Mouse (Mus musculus) gastrocnemius, postnatal 36 days (tissue): ENCODE data around the gene Gabrr2. TPM values are rescaled to one million over a fixed set of nuclear protein-coding genes. Genes with fewer than 3 reads are reported as not detected.

Experiments used
- DNase-seq, 2 experiments: peaks; one replicate each; pipeline ENCODE4 v3.0.0; 2022
- intact Hi-C: fragments of 180-260 bp; cut with DNase I; formaldehyde crosslinking; loops from one replicate; pipeline ENCODE4 v1.15.1; 2025
- long read RNA-seq, 2 experiments: library from polyadenylated mRNA; stranded (forward); transcript quantifications; one replicate each; pipeline ENCODE4 v2.0.0; 2021
- total RNA-seq, 2 experiments: library from RNA; stranded (reverse); gene quantifications; 2 replicates each; pipeline ENCODE4 v1.2.3; 2021

Gabrr2 gene
- total RNA-seq: 1 to 10 TPM; 6.7 to 6.9 TPM
- long read RNA-seq, experiment 1, transcript Gabrr2-202 (9 exons, 1,933 nt): major isoform, 7 of 11 reads
- long read RNA-seq, experiment 1, partial matches to known transcripts: 3 of 11 reads
- long read RNA-seq, experiment 1, other reads (novel, unspliced or antisense): 1 of 11 reads
- long read RNA-seq, experiment 2, transcript Gabrr2-202 (9 exons, 1,933 nt): major isoform, 7 of 14 reads
- long read RNA-seq, experiment 2, partial matches to known transcripts: 2 of 14 reads
- long read RNA-seq, experiment 2, other reads (novel, unspliced or antisense): 5 of 14 reads

GRCm38 (mm10) chr4:33062981-33063380 lies at the start of gene Gabrr2:
Gene Gabrr2, plus strand, starts transcription at chr4:33062999.
- intact Hi-C loops: no loop called here
- DNase-seq: peak; percentile 22 to 40

DNA sequence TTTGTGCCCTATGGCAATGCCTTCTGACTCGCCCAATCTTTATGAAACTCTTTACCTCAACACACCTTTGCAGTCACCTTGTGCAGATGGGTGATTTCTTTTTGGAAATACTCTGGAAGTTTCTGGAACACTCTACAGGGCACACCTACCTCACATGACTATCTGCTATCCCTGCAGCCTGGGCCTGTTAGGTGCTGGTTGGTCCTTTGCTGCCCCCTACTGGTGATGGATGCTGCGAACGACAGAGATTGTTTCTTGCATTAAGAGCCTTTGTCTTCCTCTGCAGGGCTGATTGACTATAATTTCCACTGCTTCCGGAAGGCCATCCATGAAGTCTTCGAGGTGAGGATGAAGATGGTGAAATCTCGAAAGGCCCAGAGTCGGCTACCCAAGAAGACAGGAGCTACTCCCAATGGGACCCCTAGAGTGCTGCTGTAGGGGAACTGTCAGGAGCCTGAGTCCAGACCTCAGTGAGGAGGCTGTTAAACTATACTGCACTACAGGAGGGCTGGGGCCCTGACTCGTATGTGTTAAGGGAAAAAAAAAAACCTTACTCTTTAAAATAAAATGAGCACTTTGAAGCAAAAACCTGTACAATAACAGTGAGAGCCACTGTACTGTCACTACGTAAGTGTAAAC lies 44.3 kb upstream of the Gabrr2 start:
- intact Hi-C loops: loop anchor here (5.0 to 10.0 kb wide), 3 partner anchors 36 to 274 kb away; partner anchors contain the start of gene Rragd

DNA sequence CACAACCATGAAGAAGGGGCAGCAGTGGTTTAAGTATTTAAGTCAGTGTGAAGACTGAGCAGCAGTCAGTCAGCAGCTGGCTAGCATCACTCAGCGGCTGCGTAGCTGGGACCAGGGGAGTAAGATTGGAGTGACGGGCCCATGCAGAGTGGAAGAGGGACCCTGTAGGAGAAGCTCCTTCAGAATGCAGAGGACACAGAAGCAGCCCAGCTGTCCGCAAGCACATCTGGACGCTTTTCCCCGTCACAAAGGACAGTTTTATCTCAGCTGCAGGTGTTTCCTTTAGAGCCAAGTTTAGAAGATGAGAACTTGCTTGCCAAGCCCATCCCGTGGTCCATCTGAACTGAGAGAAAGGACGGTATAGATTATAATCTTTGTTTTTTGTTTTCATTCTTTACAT lies 38.4 kb upstream of the Gabrr2 start:
- intact Hi-C loops: loop anchor here (5.0 kb wide), 1 partner anchor 72 kb away; the partner anchor contains the start of gene Ankrd6
- DNase-seq: no peak

More for the DNA sequence above, 44.3 kb upstream of the Gabrr2 start:
- peak; percentile 73 for DNase-seq

DNA sequence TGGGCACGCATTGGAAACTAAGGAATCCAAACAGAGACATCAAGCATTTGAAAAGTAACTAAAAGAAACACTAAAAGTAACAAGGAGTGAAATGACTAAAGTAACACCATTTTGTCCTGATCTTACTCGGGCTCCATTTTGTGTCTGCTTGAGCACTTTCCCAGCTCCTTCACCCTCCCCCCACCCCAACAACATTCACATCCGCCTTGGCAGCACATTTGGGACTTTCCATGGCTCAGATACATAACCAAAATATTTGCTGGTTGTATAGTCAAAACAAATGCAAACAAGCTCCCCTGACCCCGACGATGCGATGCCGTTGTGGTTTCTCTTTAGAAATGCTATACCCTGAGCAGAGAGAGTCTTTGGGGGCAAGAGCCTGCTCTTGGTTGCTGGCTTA lies 33.7 kb upstream of the Gabrr2 start:
- DNase-seq: no peak
- intact Hi-C loops: no loop called here

DNA sequence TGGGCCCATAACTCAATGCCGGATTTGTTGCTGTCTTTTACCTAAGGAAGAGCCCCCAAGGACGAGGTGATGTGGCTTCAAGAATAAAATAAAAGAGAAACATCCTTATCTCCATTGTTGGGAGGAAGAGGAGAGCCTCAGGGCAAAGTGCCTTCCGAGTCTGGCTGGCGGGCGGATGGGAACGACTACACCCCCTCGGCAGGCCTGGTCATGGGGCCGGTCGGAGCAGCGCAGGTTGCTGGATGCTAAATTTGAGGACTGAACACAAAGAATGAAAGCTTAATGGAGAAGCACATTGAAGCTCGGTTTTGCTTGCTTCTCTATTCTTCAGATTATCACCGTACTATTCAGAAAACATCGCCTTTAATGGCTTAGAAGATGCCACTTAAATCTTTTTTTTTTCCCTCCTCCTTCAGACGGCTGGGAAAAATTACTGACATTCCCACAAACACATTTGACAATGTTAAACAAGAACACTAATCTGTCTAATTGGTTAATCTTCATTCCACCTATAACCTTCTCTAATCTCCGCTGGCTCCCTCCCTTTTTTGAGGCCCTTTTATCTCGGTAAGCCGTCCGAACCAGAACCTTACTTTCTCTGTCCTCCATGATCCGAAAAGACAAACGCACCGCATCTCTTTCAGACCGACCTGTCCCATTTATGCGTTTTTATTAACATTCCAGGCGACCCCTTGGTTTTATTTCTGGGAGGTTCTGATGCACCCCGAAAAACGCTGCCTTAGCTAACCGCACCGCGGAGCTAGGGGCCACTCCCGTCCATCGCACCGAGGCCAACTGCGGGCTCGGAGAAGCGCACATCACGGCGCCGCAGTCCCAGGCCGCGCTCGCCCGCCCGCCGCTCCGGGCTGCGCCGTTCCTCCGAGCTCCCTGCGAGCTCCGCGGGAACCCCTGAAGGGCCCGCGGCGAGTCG lies 32.3 kb upstream of the Gabrr2 start:
- DNase-seq: peak in 1 of 2 experiments; percentile 7
- intact Hi-C loops: no loop called here

DNA sequence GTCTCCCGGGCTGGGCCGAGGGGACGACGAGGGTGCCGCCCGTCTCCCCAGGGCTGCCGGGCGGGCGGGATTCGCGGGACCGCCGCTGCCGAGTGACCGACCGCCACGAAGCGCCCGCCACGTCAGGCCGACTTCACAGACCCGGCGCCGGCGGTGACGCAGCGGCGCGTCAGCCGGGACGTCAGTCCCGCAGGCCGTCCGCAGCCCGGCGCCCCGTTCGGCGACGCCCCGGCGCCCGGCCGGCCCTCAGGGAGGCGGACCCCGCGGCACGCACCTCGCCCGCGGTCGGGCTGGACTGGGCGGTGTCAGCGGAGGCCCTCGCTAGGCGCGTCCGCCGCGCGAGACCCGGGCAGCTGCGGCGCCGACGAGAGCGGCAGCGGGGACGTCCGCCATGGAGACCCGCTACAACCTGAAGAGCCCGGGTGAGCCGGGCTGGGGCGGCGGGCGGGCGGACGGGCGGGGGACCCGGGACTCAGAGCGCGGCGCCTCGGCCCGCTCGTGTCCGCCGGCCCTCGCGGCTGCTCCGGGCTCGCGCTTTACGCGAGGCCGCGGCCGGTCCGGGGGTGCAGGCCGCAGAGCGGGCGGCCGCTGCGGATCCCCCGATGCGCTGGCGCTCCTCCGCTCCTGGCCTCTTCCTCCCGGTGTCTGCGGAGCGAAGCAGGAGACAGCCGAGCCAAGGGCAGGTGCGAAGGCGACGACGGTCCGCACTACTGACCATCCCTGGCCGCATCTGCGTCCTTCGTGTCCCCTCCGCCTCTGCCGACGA lies 31.4 kb upstream of the Gabrr2 start, which contains the start of gene Ube2j1:
TSS of gene Ube2j1 (plus strand) at position 222 of the 766 bp plus-strand sequence.
- intact Hi-C loops: no loop called here
- peak; percentile 84 to 87 for DNase-seq

DNA sequence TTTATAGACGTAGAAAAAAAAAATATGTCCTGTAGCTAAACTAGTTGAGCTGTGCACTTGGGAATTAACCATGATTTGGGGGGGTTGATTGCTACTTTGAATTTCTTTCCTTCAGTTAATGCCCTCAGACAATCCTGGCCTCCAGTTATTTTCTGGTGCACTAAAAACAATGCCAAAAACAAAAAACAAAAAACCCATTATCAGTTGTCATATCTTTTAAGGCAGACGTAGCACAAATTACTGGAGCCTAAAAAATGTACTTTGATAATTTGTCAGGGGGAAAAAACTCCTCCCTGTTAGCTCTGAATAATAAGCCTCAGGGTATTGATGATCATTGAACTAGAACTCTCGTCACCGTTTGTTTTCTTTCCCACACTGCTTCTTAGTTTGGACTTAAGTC lies 30.8 kb upstream of the Gabrr2 start:
- no peak for DNase-seq
- intact Hi-C loops: no loop called here

GRCm38 (mm10) chr4:33033515-33033914 lies 29.3 kb upstream of the Gabrr2 start:
- DNase-seq: no peak
- intact Hi-C loops: no loop called here

DNA sequence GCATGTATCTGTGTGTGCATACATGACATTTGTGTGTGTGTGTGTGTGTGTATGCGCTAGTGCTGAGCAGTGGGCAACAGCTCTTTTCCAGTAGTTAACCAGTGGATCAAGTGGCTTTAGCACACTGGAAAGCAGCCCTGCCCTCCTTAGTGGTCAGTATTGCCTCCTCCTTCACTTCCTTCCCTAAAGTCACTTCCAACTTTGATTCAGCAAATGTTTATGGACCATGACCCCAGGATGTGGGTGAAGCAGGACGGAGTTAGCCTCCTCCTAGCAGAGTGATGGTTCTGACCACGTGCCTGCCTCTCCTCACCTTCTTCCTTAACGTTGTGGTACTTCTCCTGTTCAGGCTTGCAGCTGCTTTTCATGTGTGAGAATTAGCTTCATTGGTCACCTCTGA lies 23.0 kb upstream of the Gabrr2 start:
- intact Hi-C loops: no loop called here
- no peak for DNase-seq

DNA sequence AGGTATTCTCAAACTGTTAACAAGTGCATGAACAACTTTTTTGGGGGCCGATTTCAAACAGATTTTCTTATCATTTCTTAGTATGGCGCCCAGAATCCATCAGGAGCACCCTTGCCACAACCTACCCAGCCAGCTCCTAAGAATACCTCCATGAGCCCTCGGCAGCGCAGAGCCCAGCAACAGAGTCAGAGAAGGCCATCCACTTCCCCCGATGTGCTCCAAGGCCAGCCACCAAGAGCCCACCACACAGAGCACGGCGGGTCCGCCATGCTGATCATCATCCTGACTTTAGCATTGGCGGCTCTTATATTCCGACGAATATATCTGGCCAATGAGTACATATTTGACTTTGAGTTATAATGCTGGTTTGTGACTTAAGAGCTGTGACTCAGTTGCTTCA lies 13.2 kb upstream of the Gabrr2 start:
- intact Hi-C loops: no loop called here
- no peak for DNase-seq

GRCm38 (mm10) chr4:33052055-33052454 lies 10.7 kb upstream of the Gabrr2 start:
- DNase-seq: no peak
- intact Hi-C loops: no loop called here

- intact Hi-C loops: no loop called here
- DNase-seq: no peak
These were observed 10.1 kb upstream of the Gabrr2 start for GRCm38 (mm10) chr4:33052650-33053049.

DNA sequence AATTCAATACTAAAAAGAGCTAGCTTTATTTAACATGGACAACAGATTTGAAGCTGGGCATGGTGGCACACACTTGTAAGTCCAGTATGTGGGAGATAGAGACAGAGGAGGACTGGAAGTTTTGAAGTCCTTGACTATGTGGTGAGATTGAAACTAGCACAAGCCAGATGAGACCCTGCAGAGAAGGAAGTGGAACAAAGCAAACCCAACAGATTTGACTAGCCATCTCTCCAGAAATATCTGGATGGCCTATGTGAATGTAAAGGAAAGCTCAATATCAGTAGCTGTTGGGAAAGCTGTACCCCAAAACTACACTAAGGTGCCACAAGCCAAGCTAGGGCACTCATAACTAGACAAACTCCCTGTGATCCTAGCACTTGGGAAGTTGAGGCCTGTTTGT lies 8.4 kb upstream of the Gabrr2 start:
- intact Hi-C loops: no loop called here

DNA sequence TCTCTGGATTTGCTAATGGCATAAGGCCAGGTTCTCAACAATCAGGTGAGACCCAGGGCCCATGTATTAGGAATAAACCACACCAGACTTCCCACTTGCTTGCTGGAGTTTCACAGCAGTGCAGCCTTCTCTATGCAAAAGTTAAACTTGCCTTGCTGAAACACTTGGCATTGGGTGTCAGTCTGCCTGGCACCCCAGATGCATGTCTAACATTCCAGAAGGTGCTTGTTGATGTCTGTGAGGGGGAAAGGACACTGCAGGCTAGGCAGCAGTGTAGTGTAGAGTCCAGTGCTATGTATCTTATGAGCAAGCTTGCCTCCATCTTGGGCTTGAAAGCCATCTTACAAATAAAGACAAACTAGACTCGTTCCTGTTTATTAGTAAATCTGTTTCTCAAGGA lies 6.5 kb upstream of the Gabrr2 start:
- intact Hi-C loops: no loop called here
- no peak for DNase-seq

More for the DNA sequence above, 8.4 kb upstream of the Gabrr2 start:
- DNase-seq: no peak

DNA sequence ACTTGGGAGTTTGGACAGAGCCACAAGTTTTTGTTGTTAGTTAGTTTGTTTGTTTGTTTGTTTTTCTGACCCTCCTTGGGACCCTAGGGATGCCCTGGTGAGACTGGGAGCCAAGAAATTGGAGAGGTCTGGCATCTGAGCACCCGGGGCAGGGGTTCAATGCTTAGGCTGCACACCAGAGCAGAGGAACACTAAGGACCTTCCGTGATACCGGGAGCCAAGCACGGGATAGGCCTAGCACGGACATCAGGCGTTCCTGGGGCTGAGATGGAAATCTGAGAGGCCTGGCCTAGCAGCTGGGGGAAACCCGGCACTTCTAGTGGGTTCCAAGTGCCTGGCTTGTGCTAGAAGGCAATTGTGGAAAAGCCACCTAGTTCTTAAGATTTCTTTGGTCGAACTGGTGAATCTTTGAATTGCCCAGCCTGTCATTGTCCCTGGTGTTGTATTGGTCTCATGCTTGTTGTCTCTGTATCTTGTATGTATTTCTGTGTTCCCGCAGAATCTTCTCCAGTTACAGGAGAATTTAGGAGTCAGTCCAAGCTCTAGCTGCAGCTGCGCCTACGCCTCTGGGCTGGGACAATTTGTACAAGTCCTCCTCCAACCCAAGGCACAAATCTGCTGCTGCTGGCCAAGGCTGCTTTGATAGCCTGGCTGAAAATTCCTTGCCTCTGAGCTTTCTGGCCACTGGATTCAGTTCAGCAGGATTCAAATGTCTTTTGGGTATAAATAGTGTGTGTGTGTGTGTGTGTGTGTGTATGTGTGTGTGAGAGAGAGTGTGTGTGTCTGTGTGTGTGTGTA lies 4.7 kb upstream of the Gabrr2 start:
- intact Hi-C loops: no loop called here

GRCm38 (mm10) chr4:33061158-33061557 lies 1.6 kb upstream of the Gabrr2 start:
- DNase-seq: no peak
- intact Hi-C loops: no loop called here

More for the DNA sequence above, 4.7 kb upstream of the Gabrr2 start:
- DNase-seq: peak; percentile 55 to 75

DNA sequence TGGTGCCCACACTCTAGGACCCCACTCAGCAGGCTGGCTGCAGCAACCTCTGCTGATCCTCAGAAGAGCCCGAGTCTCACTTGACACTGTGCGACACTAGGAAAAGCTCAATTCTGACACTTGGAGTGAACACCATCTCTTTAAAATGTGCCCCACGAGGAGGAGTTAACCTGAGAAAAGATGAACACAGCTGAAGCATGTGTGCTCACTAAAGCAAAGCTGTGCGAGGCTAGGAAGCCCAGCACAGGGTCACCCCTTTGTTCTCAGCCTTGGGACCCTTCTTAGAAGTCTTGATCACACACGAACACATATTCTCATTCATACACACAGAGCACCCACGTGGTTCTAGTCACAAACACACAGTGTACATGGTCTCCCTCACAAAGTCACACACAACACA lies 2.2 kb downstream of the Gabrr2 start:
- DNase-seq: no peak
- intact Hi-C loops: no loop called here

DNA sequence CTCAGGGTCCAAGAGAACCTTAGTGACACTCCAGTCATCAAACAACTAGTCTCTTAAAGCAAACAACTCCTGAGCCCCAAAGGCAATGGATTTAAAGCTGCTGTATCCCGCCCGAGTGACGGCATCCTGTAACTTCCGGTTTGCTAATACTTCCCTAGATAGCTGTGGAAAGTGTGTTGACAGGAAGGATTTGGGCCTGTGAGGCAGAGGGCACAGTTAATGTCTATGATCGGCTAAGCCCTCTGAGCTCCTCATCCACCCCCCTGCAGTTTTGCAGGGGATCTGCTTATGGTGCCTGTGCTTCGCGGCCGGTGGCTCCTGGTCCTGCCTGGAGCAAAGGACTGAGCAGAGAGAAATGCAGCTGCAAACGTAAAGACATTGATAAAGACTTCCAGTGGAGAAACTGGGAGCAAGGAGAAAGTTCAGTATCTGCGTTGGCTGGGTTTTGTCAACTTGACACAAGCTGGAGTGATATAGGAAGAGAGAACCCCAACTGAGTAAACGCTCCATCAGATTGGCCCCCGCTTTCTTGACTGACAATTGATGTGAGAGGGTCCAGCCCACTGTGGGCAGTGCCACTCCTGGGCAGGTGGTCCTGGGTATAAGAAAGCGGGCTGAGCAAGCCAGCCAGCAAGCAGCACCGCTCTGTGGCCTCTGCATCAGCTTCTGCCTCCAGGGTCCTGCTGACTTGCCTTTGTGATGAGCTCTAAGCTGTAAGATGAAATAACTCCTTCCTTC lies 3.6 kb downstream of the Gabrr2 start:
- DNase-seq: no peak

GRCm38 (mm10) chr4:33067331-33067730 lies 4.5 kb downstream of the Gabrr2 start:
- no peak for DNase-seq
- intact Hi-C loops: no loop called here

More for the DNA sequence above, 3.6 kb downstream of the Gabrr2 start:
- intact Hi-C loops: no loop called here
